Mouse (Mus musculus) heart, embryonic 12.5 days (tissue): Measurements from ENCODE around the gene Olfr1393. TPM values are rescaled to one million over a fixed set of nuclear protein-coding genes. Genes with fewer than 3 reads are reported as not detected.

Experiments used
- ATAC-seq: fragments of 200-750 bp; cut with Nextera tagmentation; 2 replicates; pipeline ENCODE4 v1.8.0; 2017; ENCODE audit warnings: moderate TSS enrichment, moderate library complexity; ENCODE audit not compliant: insufficient number of reproducible peaks, low FRiP score
- H3K27ac ChIP-seq: fragments of 300-500 bp; sonication (generic); 2 replicates; pipeline ENCODE4 v1.5.1; 2016; ENCODE audit warnings: mild to moderate bottlenecking, moderate library complexity; ENCODE audit not compliant: poor library complexity, severe bottlenecking
- H3K27me3 ChIP-seq: fragments of 300-500 bp; sonication (generic); replicated peaks from 2 replicates; pipeline ENCODE4 v1.6.1; 2016; ENCODE audit warnings: mild to moderate bottlenecking, moderate library complexity
- H3K36me3 ChIP-seq: fragments of 300-500 bp; sonication (generic); 2 replicates; pipeline ENCODE4 v1.6.1; 2016; ENCODE audit warnings: mild to moderate bottlenecking, moderate library complexity
- H3K4me1 ChIP-seq: fragments of 300-500 bp; sonication (generic); replicated peaks from 2 replicates; pipeline ENCODE4 v1.6.1; 2016; ENCODE audit warnings: mild to moderate bottlenecking
- H3K4me2 ChIP-seq: fragments of 300-500 bp; sonication (generic); 2 replicates; pipeline ENCODE4 v1.6.1; 2016; ENCODE audit warnings: mild to moderate bottlenecking, moderate library complexity
- H3K4me3 ChIP-seq: fragments of 300-500 bp; sonication (generic); 2 replicates; pipeline ENCODE4 v1.5.1; 2016; ENCODE audit warnings: mild to moderate bottlenecking
- H3K9ac ChIP-seq: fragments of 300-500 bp; sonication (generic); 2 replicates; pipeline ENCODE4 v1.6.1; 2016; ENCODE audit warnings: mild to moderate bottlenecking, moderate library complexity
- H3K9me3 ChIP-seq: fragments of 300-500 bp; sonication (generic); replicated peaks from 2 replicates; pipeline ENCODE4 v1.6.1; 2016; ENCODE audit warnings: mild to moderate bottlenecking, moderate library complexity
- WGBS: fragments of 180-500 bp; shearing (Covaris S2); methylation state at CpG from one replicate; pipeline ENCODE4 v1.1.7; 2016; 5-methylcytosine and 5-hydroxymethylcytosine counted together
- polyA plus RNA-seq: library from polyadenylated mRNA; unstranded; fragments of >200 nt; fragmentation: Nextera tagmentation; extraction: Ambion mirVana; gene quantifications from 2 replicates; pipeline ENCODE4 v1.2.1, GENCODE M21; 2016

Olfr1393 gene
- polyA plus RNA-seq, 1 experiment from 2014 or later: 0.08 TPM

- Histone ChIP-seq H3K4me2 (peak overlapping the region; percentile 73), H3K9ac (no peak overlapping the region), H3K4me1 (peaks cover 50% of the 10 kb centered on the region), H3K27me3 (no peaks in the 10 kb centered on the region), H3K36me3 (no peaks in the 10 kb centered on the region), H3K9me3 (no peaks in the 10 kb centered on the region), H3K4me3 (peak overlapping the region; percentile 62), H3K27ac (peak overlapping the region; percentile 88)
- no peak for ATAC-seq
- WGBS: 14% methylated on average over 7 of the region's 7 CpGs
Measured at GRCm38 (mm10) chr11:49245176-49245575, 32.9 kb upstream of the Olfr1393 start.

GRCm38 (mm10) chr11:49245634-49246415 is 32.3 kb upstream of the Olfr1393 start:
- ATAC-seq: no peak

GRCm38 (mm10) chr11:49246523-49246922 is 31.6 kb upstream of the Olfr1393 start:
- WGBS: 77% methylated on average over 4 of the region's 4 CpGs
- no peak overlapping the region for H3K9ac ChIP-seq
- no peak overlapping the region for H3K27ac ChIP-seq

More at GRCm38 (mm10) chr11:49245634-49246415, 32.3 kb upstream of the Olfr1393 start:
- Histone ChIP-seq H3K27ac (peak overlapping the region; percentile 88), H3K4me2 (peak overlapping the region; percentile 73), H3K4me3 (peak overlapping the region; percentile 62), H3K27me3 (no peaks in the 10 kb centered on the region), H3K9ac (peak overlapping the region; percentile 44; the same call in 1 of the 2 replicates), H3K9me3 (no peaks in the 10 kb centered on the region), H3K4me1 (peaks cover 51% of the 10 kb centered on the region), H3K36me3 (no peaks in the 10 kb centered on the region)
- 18% methylated on average over 12 of the region's 12 CpGs for WGBS

GRCm38 (mm10) chr11:49247255-49247654 is 30.8 kb upstream of the Olfr1393 start:
- no peaks in the 10 kb centered on the region for H3K9me3 ChIP-seq
- H3K4me1 ChIP-seq: peaks cover 65% of the 10 kb centered on the region
- H3K4me3 ChIP-seq: no peak overlapping the region
- no peaks in the 10 kb centered on the region for H3K27me3 ChIP-seq
- 51% methylated on average over 2 of the region's 2 CpGs for WGBS
- no peak overlapping the region for H3K9ac ChIP-seq
- 0 out of 2 replicates have a peak overlapping the region, but pooled peaks have one; percentile 6 for H3K4me2 ChIP-seq
- ATAC-seq: no peak
- 0 out of 2 replicates have a peak, but pooled peaks cover 5% of the 10 kb centered on the region for H3K36me3 ChIP-seq
- no peak overlapping the region for H3K27ac ChIP-seq

More at GRCm38 (mm10) chr11:49246523-49246922, 31.6 kb upstream of the Olfr1393 start:
- Histone ChIP-seq H3K4me1 (peaks cover 57% of the 10 kb centered on the region), H3K27me3 (no peaks in the 10 kb centered on the region), H3K4me2 (no peak overlapping the region), H3K9me3 (no peaks in the 10 kb centered on the region), H3K4me3 (no peak overlapping the region), H3K36me3 (no peaks in the 10 kb centered on the region)
- no peak for ATAC-seq

GRCm38 (mm10) chr11:49248226-49248973 is 29.7 kb upstream of the Olfr1393 start:
- Histone ChIP-seq H3K27ac (peak overlapping the region; percentile 50), H3K4me1 (peaks cover 61% of the 10 kb centered on the region), H3K4me2 (no peak overlapping the region), H3K36me3 (peaks cover 13% of the 10 kb centered on the region), H3K4me3 (no peak overlapping the region), H3K27me3 (no peaks in the 10 kb centered on the region), H3K9ac (0 out of 2 replicates have a peak overlapping the region, but pooled peaks have one; percentile 17), H3K9me3 (no peaks in the 10 kb centered on the region)
- ATAC-seq: no peak
- 59% methylated on average over 6 of the region's 6 CpGs for WGBS

GRCm38 (mm10) chr11:49248974-49249700 is 29.0 kb upstream of the Olfr1393 start:
- Histone ChIP-seq H3K9me3 (no peaks in the 10 kb centered on the region), H3K4me1 (peaks cover 61% of the 10 kb centered on the region), H3K4me3 (no peak overlapping the region), H3K4me2 (0 out of 2 replicates have a peak overlapping the region, but pooled peaks have one; percentile 70), H3K27ac (peak overlapping the region; percentile 50), H3K36me3 (peaks cover 20% of the 10 kb centered on the region), H3K27me3 (no peaks in the 10 kb centered on the region), H3K9ac (0 out of 2 replicates have a peak overlapping the region, but pooled peaks have one; percentile 17)
- no peak for ATAC-seq
- WGBS: 73% methylated on average over 6 of the region's 6 CpGs

GRCm38 (mm10) chr11:49249811-49250421 is 28.2 kb upstream of the Olfr1393 start:
- H3K27me3 ChIP-seq: no peaks in the 10 kb centered on the region
- no peaks in the 10 kb centered on the region for H3K9me3 ChIP-seq
- WGBS: 28% methylated on average over 10 of the region's 10 CpGs
- ATAC-seq: no peak
- peak overlapping the region; percentile 70 for H3K4me2 ChIP-seq
- H3K36me3 ChIP-seq: peaks cover 28% of the 10 kb centered on the region
- peaks cover 56% of the 10 kb centered on the region for H3K4me1 ChIP-seq
- peak overlapping the region; percentile 74 for H3K4me3 ChIP-seq
- H3K27ac ChIP-seq: peak overlapping the region; percentile 89
- H3K9ac ChIP-seq: peak overlapping the region; percentile 93

- H3K4me1 ChIP-seq: peaks cover 48% of the 10 kb centered on the region
- H3K27me3 ChIP-seq: no peaks in the 10 kb centered on the region
- peak overlapping the region; percentile 89 for H3K27ac ChIP-seq
- H3K36me3 ChIP-seq: peaks cover 36% of the 10 kb centered on the region
- ATAC-seq: peak; percentile 96
- H3K9me3 ChIP-seq: no peaks in the 10 kb centered on the region
- peak overlapping the region; percentile 70 for H3K4me2 ChIP-seq
- 2% methylated on average over 45 of the region's 45 CpGs for WGBS
- H3K4me3 ChIP-seq: peak overlapping the region; percentile 74
- peak overlapping the region; percentile 93 for H3K9ac ChIP-seq
Measured at GRCm38 (mm10) chr11:49250422-49251379, 27.4 kb upstream of the Olfr1393 start.

GRCm38 (mm10) chr11:49251380-49251761 is 26.7 kb upstream of the Olfr1393 start:
- Histone ChIP-seq H3K9ac (peak overlapping the region; percentile 93), H3K36me3 (peaks cover 40% of the 10 kb centered on the region), H3K4me2 (peak overlapping the region; percentile 70), H3K27ac (peak overlapping the region; percentile 89; the same call in 1 of the 2 replicates), H3K9me3 (no peaks in the 10 kb centered on the region), H3K4me3 (peak overlapping the region; percentile 74), H3K4me1 (peaks cover 42% of the 10 kb centered on the region), H3K27me3 (no peaks in the 10 kb centered on the region)
- 63% methylated on average over 7 of the region's 7 CpGs for WGBS
- no peak for ATAC-seq
